Mouse (Mus musculus) erythroid progenitor cell, adult 5-6 weeks (primary cell): Measurements from ENCODE around the gene Iqcf5. TPM values are rescaled to one million over a fixed set of nuclear protein-coding genes. Genes with fewer than 3 reads are reported as not detected.
"Not testable (repeated sequence)": the region's sequence is repeated elsewhere in the genome, so short reads cannot be mapped to it uniquely, and the experiment has no call there.

Experiments used
- ATAC-seq: replicated peaks from 2 replicates; pipeline ENCODE4 v1.8.0; 2016; ENCODE audit warnings: moderate number of reproducible peaks, mild to moderate bottlenecking, moderate TSS enrichment, inconsistent platforms; ENCODE audit not compliant: poor library complexity, low FRiP score, severe bottlenecking
- total RNA-seq, 2 experiments: library from RNA; stranded (forward) in 1 of 2; stranded (reverse) in 1 of 2; fragments of 150-400 nt in 1 of 2; fragments of 186-747, 209-891 nt in 1 of 2; gene quantifications; 2 replicates each; pipeline versions ENCODE4 v1.2.3 to v1.2.4; 2015 to 2017; ENCODE audit warnings: low replicate concordance in 2 of 2

Iqcf5 gene
- total RNA-seq, 2 experiments from 2014 or later: not detected

GRCm38 (mm10) chr9:106480541-106480940 is 33.8 kb upstream of the Iqcf5 start:
- no peak for ATAC-seq

- no peak for ATAC-seq
Observed at GRCm38 (mm10) chr9:106481075-106481474, 33.3 kb upstream of the Iqcf5 start.

- ATAC-seq: no peak
Observed at GRCm38 (mm10) chr9:106481676-106482075, 32.7 kb upstream of the Iqcf5 start.

GRCm38 (mm10) chr9:106482578-106483115 is 31.7 kb upstream of the Iqcf5 start:
- no peak for ATAC-seq

- no peak for ATAC-seq
Observed at GRCm38 (mm10) chr9:106483136-106483535, 31.2 kb upstream of the Iqcf5 start.

GRCm38 (mm10) chr9:106483606-106484005 is 30.8 kb upstream of the Iqcf5 start:
- ATAC-seq: no peak

- no peak for ATAC-seq
Observed at GRCm38 (mm10) chr9:106485076-106485475, 29.3 kb upstream of the Iqcf5 start.

- not testable (repeated sequence) for ATAC-seq
Observed at GRCm38 (mm10) chr9:106487602-106488001, 26.8 kb upstream of the Iqcf5 start.

GRCm38 (mm10) chr9:106499667-106500066 is 14.7 kb upstream of the Iqcf5 start, which contains the start of gene Iqcf1:
Gene Iqcf1 (plus strand): TSS chr9:106499967.
- no peak for ATAC-seq

GRCm38 (mm10) chr9:106501846-106502245 is 12.5 kb upstream of the Iqcf5 start:
- no peak for ATAC-seq

GRCm38 (mm10) chr9:106504246-106504645 is 10.1 kb upstream of the Iqcf5 start:
- ATAC-seq: no peak

- no peak for ATAC-seq
Observed at GRCm38 (mm10) chr9:106509356-106509755, 5.0 kb upstream of the Iqcf5 start.

- ATAC-seq: no peak
Observed at GRCm38 (mm10) chr9:106512729-106513450, 1.5 kb upstream of the Iqcf5 start.

- ATAC-seq: no peak
Observed at GRCm38 (mm10) chr9:106513566-106513965, 807 bp upstream of the Iqcf5 start.

- ATAC-seq: no peak
Observed at GRCm38 (mm10) chr9:106519433-106519832, 5.1 kb downstream of the Iqcf5 start.

- no peak for ATAC-seq
Observed at GRCm38 (mm10) chr9:106519909-106520308, 5.5 kb downstream of the Iqcf5 start.

GRCm38 (mm10) chr9:106531833-106532232 is 17.5 kb downstream of the Iqcf5 start:
- 0 out of 2 replicates have a peak, but pooled peaks have one; percentile 54 for ATAC-seq

GRCm38 (mm10) chr9:106534296-106534695 is 19.9 kb downstream of the Iqcf5 start:
- no peak for ATAC-seq

- ATAC-seq: no peak
Observed at GRCm38 (mm10) chr9:106534975-106535374, 20.6 kb downstream of the Iqcf5 start.

GRCm38 (mm10) chr9:106561531-106561930 is 47.2 kb downstream of the Iqcf5 start, which contains the start of gene Iqcf3:
Gene Iqcf3 (minus strand): TSS chr9:106561631.
- ATAC-seq: no peak

GRCm38 (mm10) chr9:106562291-106562690 is 47.9 kb downstream of the Iqcf5 start:
- no peak for ATAC-seq
